Mouse (Mus musculus) liver, postnatal 0 days (tissue): ENCODE results near the gene Odf3l2. TPM values are rescaled to one million over a fixed set of nuclear protein-coding genes. Genes with fewer than 3 reads are reported as not detected.

ENCODE experiments used
- ATAC-seq: fragments of 200-750 bp; cut with Nextera tagmentation; 2 replicates; pipeline ENCODE4 v1.8.0; 2017; ENCODE audit warnings: mild to moderate bottlenecking, moderate library complexity
- DNase-seq: peaks from one replicate; pipeline ENCODE4 v3.0.0-alpha.2; 2016
- H3K27ac ChIP-seq: fragments of 300-500 bp; sonication (generic); 2 replicates; pipeline ENCODE4 v1.5.1; 2014; ENCODE audit warnings: antibody characterized with exemption, moderate library complexity, mild to moderate bottlenecking, low read depth
- H3K27me3 ChIP-seq: fragments of 300-500 bp; sonication (generic); 2 replicates; pipeline ENCODE4 v1.6.1; 2014; ENCODE audit warnings: low read length, control low read depth, mixed read lengths; ENCODE audit not compliant: insufficient read depth
- H3K36me3 ChIP-seq: fragments of 300-500 bp; sonication (generic); replicated peaks from 2 replicates; pipeline ENCODE4 v1.6.1; 2014; ENCODE audit warnings: mild to moderate bottlenecking, control low read depth, low read length, moderate library complexity, mixed read lengths; ENCODE audit not compliant: insufficient read depth
- H3K4me1 ChIP-seq: fragments of 300-500 bp; sonication (generic); 2 replicates; pipeline ENCODE4 v1.6.1; 2014; ENCODE audit warnings: antibody characterized with exemption, mild to moderate bottlenecking, control low read depth; ENCODE audit not compliant: insufficient read depth
- H3K4me2 ChIP-seq: fragments of 300-500 bp; sonication (generic); 2 replicates; pipeline ENCODE4 v1.6.1; 2014; ENCODE audit warnings: low read depth, mild to moderate bottlenecking, low read length, moderate library complexity, mixed read lengths
- H3K4me3 ChIP-seq: fragments of 300-500 bp; sonication (generic); 2 replicates; pipeline ENCODE4 v1.5.1; 2014; ENCODE audit warnings: low read depth, low read length
- H3K9ac ChIP-seq: fragments of 300-500 bp; sonication (generic); replicated peaks from 2 replicates; pipeline ENCODE4 v1.6.1; 2014; ENCODE audit warnings: mild to moderate bottlenecking, moderate library complexity
- H3K9me3 ChIP-seq: fragments of 300-500 bp; sonication (generic); 2 replicates; pipeline ENCODE4 v1.6.1; 2016; ENCODE audit warnings: mild to moderate bottlenecking, control low read depth, low read length, mixed read lengths
- CTCF ChIP-seq: sonication (generic); IDR thresholded peaks from 2 replicates; pipeline ENCODE4 v1.5.1; 2016; ENCODE audit warnings: antibody characterized with exemption, low read depth
- EP300 ChIP-seq: IDR thresholded peaks from 2 replicates; pipeline ENCODE4 v1.6.1; 2016; ENCODE audit warnings: antibody characterized with exemption, low read depth, mild to moderate bottlenecking
- WGBS: fragments of 180-500 bp; shearing (Covaris S2); extraction: QIAGEN DNeasy Blood & Tissue Kit; methylation state at CpG from one replicate; pipeline ENCODE4 v1.1.7; 2014; ENCODE audit not compliant: insufficient replicate concordance; 5-methylcytosine and 5-hydroxymethylcytosine counted together
- polyA plus RNA-seq: library from polyadenylated mRNA; unstranded; fragments of >200 nt; fragmentation: Nextera tagmentation; extraction: Ambion mirVana; gene quantifications from 2 replicates; pipeline ENCODE4 v1.2.1, GENCODE M21; 2015

The Odf3l2 gene
- not detected in 2 replicates for polyA plus RNA-seq

- WGBS: 72% methylated on average over 8 of the region's 8 CpGs
- Histone ChIP-seq H3K9ac (no peak within 1 kb of the TSS), H3K4me1 (no peaks in the 10 kb centered on the region), H3K27me3 (no peaks in the 10 kb centered on the region), H3K9me3 (no peaks in the 10 kb centered on the region), H3K4me3 (no peak within 1 kb of the TSS), H3K4me2 (no peak within 1 kb of the TSS), H3K27ac (no peak within 1 kb of the TSS), H3K36me3 (no peaks in the 10 kb centered on the region)
- DNase-seq (no peak), ATAC-seq (no peak)
- no peak for TF ChIP-seq EP300
- TF ChIP-seq CTCF: no peak
These were observed at the start of gene Odf3l2 for GRCm38 (mm10) chr10:79645711-79646110. TSS of gene Odf3l2 (minus strand) at chr10:79645738.

- no peaks in the 10 kb centered on the region for H3K9me3 ChIP-seq
- DNase-seq (no peak), ATAC-seq (no peak)
- no peak overlapping the region for H3K4me3 ChIP-seq
- WGBS: 80% methylated on average over 6 of the region's 6 CpGs
- no peak overlapping the region for H3K27ac ChIP-seq
- TF ChIP-seq EP300 (no peak), CTCF (no peak)
- no peak overlapping the region for H3K9ac ChIP-seq
- no peaks in the 10 kb centered on the region for H3K27me3 ChIP-seq
- no peak overlapping the region for H3K4me2 ChIP-seq
- H3K36me3 ChIP-seq: peaks cover under 1% of the 10 kb centered on the region; the same call in 1 of the 2 replicates
- peaks cover 17% of the 10 kb centered on the region for H3K4me1 ChIP-seq
These were observed 48.8 kb upstream of the Odf3l2 start for GRCm38 (mm10) chr10:79694379-79694655.

DNA sequence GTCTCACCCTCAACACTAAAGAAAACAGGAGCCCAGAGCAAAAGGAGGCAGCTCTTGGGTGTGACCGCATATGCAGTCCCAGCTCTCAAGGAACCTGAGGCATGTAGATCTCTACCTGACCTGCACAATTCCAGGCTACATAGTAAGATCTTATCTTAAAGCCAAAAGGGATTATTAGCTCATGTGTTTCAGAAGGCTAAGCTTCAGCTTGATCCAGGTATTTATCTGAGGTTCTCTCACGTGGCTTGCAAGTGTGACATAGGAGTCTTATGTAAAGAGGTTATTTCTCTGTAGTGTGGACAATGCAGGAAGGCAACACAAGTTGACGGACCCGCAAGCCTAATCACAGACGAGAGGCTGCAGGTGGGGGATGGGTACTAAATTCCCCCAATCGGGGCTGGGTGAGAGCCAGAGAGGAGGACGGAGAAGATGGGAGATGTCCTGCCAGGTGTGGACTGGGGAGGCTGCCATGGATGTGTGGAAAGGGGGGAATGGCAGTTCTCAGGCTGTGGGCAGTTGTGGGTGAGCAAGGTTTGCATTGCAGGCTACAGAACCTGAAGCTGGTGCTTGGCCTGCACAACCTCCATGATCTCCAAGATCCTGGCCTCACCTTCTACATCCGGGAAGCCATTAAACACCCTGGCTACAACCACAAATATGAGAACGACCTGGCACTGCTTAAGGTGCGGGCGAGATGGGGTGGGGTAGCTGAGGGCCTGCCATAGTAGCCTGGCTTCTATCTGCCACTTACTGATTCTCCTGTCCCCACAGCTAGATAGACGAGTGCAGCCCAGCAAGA, 48.2 kb upstream of the Odf3l2 start:
- TF ChIP-seq EP300 (no peak), CTCF (no peak)
- 66% methylated on average over 12 of the region's 12 CpGs for WGBS
- no peaks in the 10 kb centered on the region for H3K27me3 ChIP-seq
- H3K4me1 ChIP-seq: peaks cover 17% of the 10 kb centered on the region
- DNase-seq (no peak), ATAC-seq (no peak)
- H3K27ac ChIP-seq: no peak overlapping the region
- H3K4me2 ChIP-seq: no peak overlapping the region
- no peaks in the 10 kb centered on the region for H3K9me3 ChIP-seq
- no peak overlapping the region for H3K9ac ChIP-seq
- H3K36me3 ChIP-seq: peaks cover 6% of the 10 kb centered on the region
- H3K4me3 ChIP-seq: no peak overlapping the region

- peaks cover 23% of the 10 kb centered on the region for H3K36me3 ChIP-seq
- ATAC-seq: no peak
- H3K27ac ChIP-seq: no peak overlapping the region
- TF ChIP-seq CTCF (peak; percentile 51), EP300 (no peak)
- no peak overlapping the region for H3K9ac ChIP-seq
- H3K4me3 ChIP-seq: no peak overlapping the region
- DNase-seq: no peak
- WGBS: 94% methylated on average over 2 of the region's 2 CpGs
- H3K4me1 ChIP-seq: peaks cover 14% of the 10 kb centered on the region
- no peaks in the 10 kb centered on the region for H3K27me3 ChIP-seq
- no peak overlapping the region for H3K4me2 ChIP-seq
- no peaks in the 10 kb centered on the region for H3K9me3 ChIP-seq
These were observed 46.5 kb upstream of the Odf3l2 start for GRCm38 (mm10) chr10:79691986-79692548.

- Histone ChIP-seq H3K4me1 (peaks cover 6% of the 10 kb centered on the region), H3K36me3 (peaks cover 49% of the 10 kb centered on the region), H3K4me3 (no peak overlapping the region), H3K9ac (no peak overlapping the region), H3K27me3 (no peaks in the 10 kb centered on the region), H3K9me3 (no peaks in the 10 kb centered on the region), H3K27ac (no peak overlapping the region), H3K4me2 (no peak overlapping the region)
- DNase-seq: no peak
- WGBS: 84% methylated on average over 3 of the region's 3 CpGs
- no peak for ATAC-seq
- TF ChIP-seq EP300: no peak
- TF ChIP-seq CTCF: no peak
These were observed 43.6 kb upstream of the Odf3l2 start for GRCm38 (mm10) chr10:79689178-79689577.

DNA sequence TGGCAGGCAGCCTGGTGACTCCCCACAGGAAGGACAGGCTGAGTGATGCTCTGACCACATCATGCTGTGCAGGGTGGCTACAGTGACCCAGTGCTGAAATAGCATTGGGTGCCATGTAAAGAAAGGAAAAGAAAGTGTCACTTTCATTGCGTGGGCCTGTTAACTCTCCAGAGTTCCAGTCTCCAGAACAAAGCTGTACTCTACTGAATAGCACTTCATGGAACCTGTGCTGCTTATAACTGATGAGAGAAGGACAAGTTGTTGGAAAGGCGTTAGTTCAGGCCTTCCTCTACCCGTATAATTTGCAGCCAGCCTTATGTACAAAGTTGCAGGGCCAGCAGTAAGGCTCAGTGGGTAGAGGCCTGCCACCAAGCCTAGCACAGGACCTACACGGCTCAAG, 43.2 kb upstream of the Odf3l2 start, which contains the start of gene Gzmm:
Gene Gzmm, plus strand, starts transcription at position 301 of the 400 bp plus-strand sequence.
- Histone ChIP-seq H3K27me3 (no peaks in the 10 kb centered on the region), H3K9me3 (no peaks in the 10 kb centered on the region), H3K9ac (no peak within 1 kb of the TSS), H3K4me3 (no peak within 1 kb of the TSS), H3K4me2 (no peak within 1 kb of the TSS), H3K4me1 (peaks cover 10% of the 10 kb centered on the region), H3K36me3 (peaks cover 49% of the 10 kb centered on the region), H3K27ac (no peak within 1 kb of the TSS)
- 0 out of 2 replicates have a peak, but pooled peaks have one; percentile 16 for ATAC-seq
- DNase-seq: no peak
- TF ChIP-seq EP300 (no peak), CTCF (no peak)
- 85% methylated on average over 4 of the region's 4 CpGs for WGBS
